Mouse (Mus musculus) liver, adult 2 months (tissue): ENCODE results near the gene Strn3. TPM values are rescaled to one million over a fixed set of nuclear protein-coding genes. Genes with fewer than 3 reads are reported as not detected.
"Not testable (repeated sequence)": the region's sequence is repeated elsewhere in the genome, so short reads cannot be mapped to it uniquely, and the experiment has no call there.

Experiments used
- DNase-seq: peaks from one replicate; pipeline ENCODE4 v3.0.0-alpha.2; 2011; ENCODE audit warnings: low read depth, low spot score; ENCODE audit errors: extremely low read depth
- H3K27ac ChIP-seq: fragments of 200-500 bp; replicated peaks from 2 replicates; pipeline ENCODE4 v1.5.1; 2012; ENCODE audit warnings: low read depth, mild to moderate bottlenecking, control low read depth, inconsistent platforms, low read length; ENCODE audit not compliant: insufficient read depth
- H3K27me3 ChIP-seq: fragments of 200-500 bp; 2 replicates; pipeline ENCODE4 v1.6.1; 2012; ENCODE audit warnings: mild to moderate bottlenecking, moderate library complexity, low read length, inconsistent platforms; ENCODE audit not compliant: control insufficient read depth, insufficient read depth
- H3K36me3 ChIP-seq: fragments of 200-500 bp; 2 replicates; pipeline ENCODE4 v1.6.1; 2012; ENCODE audit warnings: low read length, inconsistent platforms; ENCODE audit not compliant: control insufficient read depth, insufficient read depth
- H3K4me1 ChIP-seq: fragments of 200-500 bp; 2 replicates; pipeline ENCODE4 v1.6.1; 2011; ENCODE audit warnings: low read length; ENCODE audit not compliant: control insufficient read depth, insufficient read depth
- H3K4me3 ChIP-seq: fragments of 200-500 bp; 2 replicates; pipeline ENCODE4 v1.5.1; 2011; ENCODE audit warnings: low read depth, mild to moderate bottlenecking, control low read depth, low read length, moderate library complexity; ENCODE audit not compliant: insufficient read depth
- H3K79me2 ChIP-seq: fragments of 200-500 bp; 2 replicates; pipeline ENCODE4 v1.6.1; 2012; ENCODE audit warnings: inconsistent platforms, mild to moderate bottlenecking, low read length, moderate library complexity; ENCODE audit not compliant: control insufficient read depth, insufficient read depth
- H3K9ac ChIP-seq: fragments of 200-500 bp; 2 replicates; pipeline ENCODE4 v1.6.1; 2012; ENCODE audit warnings: low read depth, mild to moderate bottlenecking, control low read depth, inconsistent platforms, low read length
- CTCF ChIP-seq: fragments of 200-500 bp; IDR thresholded peaks from 2 replicates; pipeline ENCODE4 v1.5.1; 2011; ENCODE audit warnings: low read depth, low read length, control low read depth
- POLR2A ChIP-seq: fragments of 200-500 bp; IDR thresholded peaks from 2 replicates; pipeline ENCODE4 v1.6.1; 2011; ENCODE audit warnings: low read length, control low read depth; ENCODE audit not compliant: insufficient read depth; ENCODE audit errors: extremely low read depth
- WGBS: fragments of 180-500 bp; shearing (Covaris S2); methylation state at CpG from one replicate; pipeline ENCODE4 v1.1.7; 2018; 5-methylcytosine and 5-hydroxymethylcytosine counted together
- polyA plus RNA-seq: library from polyadenylated mRNA; depleted of rRNA; stranded (reverse); fragments of >200 nt; gene quantifications from 2 replicates; pipeline ENCODE4 v1.2.3, GENCODE M21; 2012
- total RNA-seq: library from RNA; depleted of rRNA; stranded (reverse); fragments of >200 nt; gene quantifications from 2 replicates; pipeline ENCODE4 v1.2.3, GENCODE M21; 2014

Strn3 gene
- total and polyA plus RNA-seq, 2 experiments, result 7.3 to 33.7 TPM

DNA sequence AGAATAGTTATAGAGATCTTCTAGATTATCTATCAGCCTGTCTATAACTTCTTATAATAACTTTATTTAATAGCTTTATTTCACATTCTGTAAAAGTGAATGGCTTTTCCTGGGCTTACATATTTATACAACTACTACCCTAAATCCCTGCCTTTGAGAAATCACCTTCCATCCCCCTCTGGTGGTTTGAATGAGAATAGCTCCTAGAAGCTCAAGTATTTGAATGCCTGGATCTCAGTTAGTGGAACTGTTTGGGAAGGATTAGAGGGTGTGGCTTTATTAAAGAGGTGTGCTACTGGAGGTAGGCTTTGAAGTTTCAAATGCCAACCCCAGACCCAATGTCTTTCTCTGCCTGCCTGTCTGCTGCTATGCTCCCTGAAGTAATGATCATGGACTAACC is 10.0 kb upstream of the Strn3 start:
- no peak for TF ChIP-seq POLR2A
- no peak for TF ChIP-seq CTCF
- DNase-seq, result no peak
- H3K27ac ChIP-seq, result no peak overlapping the region
- no peaks in the 10 kb centered on the region for H3K27me3 ChIP-seq
- H3K4me1 ChIP-seq, result no peaks in the 10 kb centered on the region
- H3K9ac ChIP-seq, result no peak overlapping the region
- H3K79me2 ChIP-seq, result peaks cover 5% of the 10 kb centered on the region; the same call in 1 of the 2 replicates
- H3K4me3 ChIP-seq, result no peak overlapping the region
- H3K36me3 ChIP-seq, result no peaks in the 10 kb centered on the region

DNA sequence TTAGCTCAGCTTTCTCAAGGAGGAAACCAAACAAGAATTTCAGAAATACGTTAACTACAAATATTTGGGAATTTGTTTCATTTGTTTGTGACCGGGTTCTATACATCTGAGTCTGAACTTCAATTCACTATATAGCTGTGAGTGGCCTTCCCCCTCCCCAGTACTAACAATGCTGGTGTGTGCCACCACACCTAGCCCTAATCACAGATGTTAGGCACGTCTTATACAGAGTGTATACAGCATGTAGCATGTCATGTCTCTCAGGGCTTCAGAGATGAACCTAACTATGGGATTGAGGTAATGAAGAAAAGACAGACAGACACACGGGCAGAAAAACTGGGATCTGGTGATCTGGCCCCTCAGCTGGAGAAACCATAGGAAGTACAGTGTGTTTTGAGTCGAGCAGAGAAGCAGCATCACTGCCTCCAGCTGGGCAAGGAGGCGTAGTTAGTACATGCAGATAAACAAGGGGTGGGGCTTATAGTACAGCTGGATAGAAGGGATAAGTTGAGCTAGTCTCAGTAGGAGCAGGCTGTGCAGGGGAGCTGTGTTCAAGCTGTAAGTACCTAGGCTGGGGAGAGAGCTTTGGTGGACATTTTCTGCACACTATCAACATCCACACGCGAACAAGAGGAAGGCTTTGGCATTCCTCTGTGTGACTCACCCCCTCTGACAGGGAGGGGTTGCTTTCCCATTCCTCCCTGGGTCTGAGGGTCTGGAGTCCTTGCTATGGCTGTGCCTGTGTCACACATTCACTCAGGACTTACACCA is 8.1 kb upstream of the Strn3 start:
- 74% methylated on average over 8 of the region's 8 CpGs for WGBS
- Histone ChIP-seq H3K27me3 (no peaks in the 10 kb centered on the region), H3K27ac (no peak overlapping the region), H3K4me3 (no peak overlapping the region), H3K79me2 (peaks cover 3% of the 10 kb centered on the region; the same call in 1 of the 2 replicates), H3K4me1 (no peaks in the 10 kb centered on the region), H3K9ac (no peak overlapping the region), H3K36me3 (no peaks in the 10 kb centered on the region)
- DNase-seq, result no peak
- TF ChIP-seq POLR2A (no peak), CTCF (no peak)

DNA sequence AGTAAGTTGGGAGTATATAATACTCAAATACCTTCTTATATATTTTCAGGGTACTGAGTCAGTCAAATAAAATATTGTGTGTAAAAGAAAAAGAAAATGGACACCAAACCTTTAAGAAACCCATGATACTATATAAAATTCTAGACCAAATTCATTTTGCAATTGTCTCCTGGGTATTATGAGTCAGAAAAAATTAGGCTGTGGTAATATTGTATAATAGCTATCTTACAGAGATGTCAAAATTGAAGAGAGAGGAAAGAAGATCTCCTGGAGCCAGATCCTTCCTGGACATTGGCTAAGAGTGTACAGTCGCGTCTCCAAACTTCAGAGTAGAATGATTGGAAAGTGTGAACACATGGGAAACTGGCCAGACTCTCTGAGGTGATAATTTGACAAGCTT is 4.5 kb upstream of the Strn3 start:
- Histone ChIP-seq H3K27me3 (no peaks in the 10 kb centered on the region), H3K9ac (no peak overlapping the region), H3K27ac (no peak overlapping the region), H3K4me3 (no peak overlapping the region), H3K36me3 (no peaks in the 10 kb centered on the region), H3K79me2 (no peaks in the 10 kb centered on the region; the same call in 1 of the 2 replicates), H3K4me1 (peaks cover 3% of the 10 kb centered on the region; the same call in 1 of the 2 replicates)
- TF ChIP-seq CTCF, result no peak
- no peak for TF ChIP-seq POLR2A
- DNase-seq, result no peak
- 78% methylated on average over 2 of the region's 2 CpGs for WGBS

DNA sequence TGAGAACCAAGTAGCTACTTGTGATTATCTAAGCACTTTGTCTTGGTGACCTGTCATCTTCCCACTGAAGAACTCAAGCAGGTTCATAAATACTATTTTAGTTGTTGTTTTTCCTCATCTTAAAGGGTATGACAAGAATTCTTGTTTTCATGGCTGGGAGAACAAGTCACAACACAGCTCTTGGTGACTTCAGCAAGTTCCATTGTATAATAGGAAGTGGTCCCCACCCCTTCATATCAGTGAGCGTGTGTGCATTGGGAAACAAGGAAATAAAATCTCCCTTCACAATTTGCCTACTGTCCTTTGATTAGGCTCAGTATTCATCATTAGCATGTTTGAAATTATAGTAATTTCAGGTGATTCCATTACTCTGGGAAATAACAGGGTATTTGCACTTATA is 3.3 kb upstream of the Strn3 start:
- Histone ChIP-seq H3K9ac (no peak overlapping the region), H3K27me3 (no peaks in the 10 kb centered on the region), H3K4me3 (no peak overlapping the region), H3K4me1 (peaks cover 5% of the 10 kb centered on the region; the same call in 1 of the 2 replicates), H3K36me3 (no peaks in the 10 kb centered on the region), H3K79me2 (peaks cover 3% of the 10 kb centered on the region; the same call in 1 of the 2 replicates), H3K27ac (no peak overlapping the region)
- DNase-seq, result no peak
- TF ChIP-seq POLR2A, result no peak
- no peak for TF ChIP-seq CTCF
- WGBS, result 70% methylated on average over 1 of the region's 1 CpGs

DNA sequence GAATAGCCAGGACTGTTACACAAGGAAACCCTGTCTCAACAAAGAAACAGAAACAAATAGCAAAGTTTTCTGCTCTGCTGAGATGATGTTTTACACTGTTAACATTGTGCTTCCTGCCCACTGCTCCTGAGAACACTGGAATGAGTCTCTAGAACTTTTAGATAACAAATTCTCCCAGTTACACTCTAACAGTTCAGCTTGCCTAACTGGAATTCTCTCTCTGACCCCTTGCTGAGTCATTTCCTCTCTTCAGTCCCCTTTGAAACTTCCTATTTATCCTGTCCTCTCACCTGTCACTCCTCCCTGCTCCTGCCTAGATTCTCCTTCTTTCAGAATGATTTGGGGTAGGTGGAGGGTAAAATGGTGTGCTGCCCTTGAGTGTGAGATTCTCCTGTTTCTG is 2.4 kb upstream of the Strn3 start:
- H3K27me3 ChIP-seq, result no peaks in the 10 kb centered on the region
- peak overlapping the region; percentile 26 for H3K27ac ChIP-seq
- TF ChIP-seq CTCF, result no peak
- TF ChIP-seq POLR2A, result no peak
- H3K9ac ChIP-seq, result no peak overlapping the region
- no peak for DNase-seq
- H3K4me1 ChIP-seq, result peaks cover 10% of the 10 kb centered on the region
- H3K79me2 ChIP-seq, result peaks cover 6% of the 10 kb centered on the region; the same call in 1 of the 2 replicates
- no peaks in the 10 kb centered on the region for H3K36me3 ChIP-seq
- no peak overlapping the region for H3K4me3 ChIP-seq

DNA sequence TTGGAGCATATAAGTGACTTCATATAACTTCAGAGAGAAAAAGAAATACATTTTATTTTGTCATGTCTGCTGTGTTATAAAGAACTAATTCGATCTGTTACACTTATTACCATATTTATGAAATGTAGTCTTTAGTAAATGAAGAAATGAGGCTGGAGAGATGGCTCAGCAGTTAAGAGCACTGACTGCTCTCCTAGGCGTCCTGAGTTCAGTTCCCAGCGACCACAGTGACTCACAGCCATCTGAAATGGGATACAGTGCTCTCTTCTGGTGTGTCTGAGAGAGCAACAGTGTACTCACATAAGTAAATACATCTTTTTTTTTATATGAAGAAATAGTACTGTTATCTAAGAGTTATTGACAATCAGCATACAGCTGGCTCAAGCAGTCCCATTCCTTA is 1.7 kb upstream of the Strn3 start:
- WGBS, result 81% methylated on average over 3 of the region's 3 CpGs
- H3K27ac ChIP-seq, result no peak overlapping the region

DNA sequence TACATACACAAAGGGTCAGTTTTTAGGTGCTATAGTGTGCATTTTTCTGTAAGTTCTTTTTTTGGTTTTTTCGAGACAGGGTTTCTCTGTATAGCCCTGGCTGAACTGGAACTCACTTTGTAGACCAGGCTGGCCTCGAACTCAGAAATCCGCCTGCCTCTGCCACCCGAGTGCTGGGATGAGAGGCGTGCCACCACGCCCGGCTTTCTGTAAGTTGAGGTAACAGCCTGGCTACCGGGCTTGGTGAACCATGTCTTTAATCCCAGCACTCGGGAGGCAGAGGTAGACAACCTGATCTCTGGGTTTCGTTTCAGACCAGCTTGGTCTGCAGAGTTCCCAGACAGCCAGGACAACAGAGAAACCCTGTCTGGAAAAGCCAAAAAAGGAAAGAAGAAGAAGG is 1.2 kb upstream of the Strn3 start:
- H3K4me1 ChIP-seq, result peaks cover 12% of the 10 kb centered on the region
- H3K27me3 ChIP-seq, H3K36me3 ChIP-seq, H3K9ac ChIP-seq, H3K27ac ChIP-seq, H3K79me2 ChIP-seq, H3K4me3 ChIP-seq, DNase-seq: not testable (repeated sequence)
- WGBS, result 78% methylated on average over 10 of the region's 10 CpGs

More for the DNA sequence above, 1.7 kb upstream of the Strn3 start:
- Histone ChIP-seq H3K9ac (no peak overlapping the region), H3K27me3 (no peaks in the 10 kb centered on the region), H3K36me3 (no peaks in the 10 kb centered on the region), H3K4me3 (no peak overlapping the region), H3K79me2 (peaks cover 9% of the 10 kb centered on the region; the same call in 1 of the 2 replicates), H3K4me1 (peaks cover 12% of the 10 kb centered on the region)
- no peak for DNase-seq
- no peak for TF ChIP-seq CTCF
